Mouse (Mus musculus) left cerebral cortex, adult 18-20 months (tissue): Measurements from ENCODE around the gene Mrps16. TPM values are rescaled to one million over a fixed set of nuclear protein-coding genes. Genes with fewer than 3 reads are reported as not detected.
A peak's percentile ranks its signal among the peaks of the same experiment; 100 is the strongest.

Experiments
- DNase-seq, 2 experiments: peaks; one replicate each; pipeline ENCODE4 v3.0.0; 2021 to 2022; ENCODE audit warnings: low spot score in 2 of 2, mixed read lengths in 1 of 2
- long read RNA-seq, 2 experiments: library from polyadenylated mRNA; stranded (forward); transcript quantifications; one replicate each; pipeline ENCODE4 v2.0.0; 2021
- total RNA-seq, 2 experiments: library from RNA; stranded (reverse); gene quantifications; 2 replicates each; pipeline ENCODE4 v1.2.3; 2021

Gene Mrps16
- total RNA-seq: 10 to 100 TPM; 34.1 to 35.1 TPM
- long read RNA-seq, experiment 1, transcript Mrps16-201 (3 exons, 2,572 nt): major isoform, 23 of 40 reads
- long read RNA-seq, experiment 1, transcript Mrps16-202 (3 exons, 801 nt): minor isoform, 9 of 40 reads
- long read RNA-seq, experiment 1, partial matches to known transcripts: 7 of 40 reads
- long read RNA-seq, experiment 1, other reads (novel, unspliced or antisense): 1 of 40 reads
- long read RNA-seq, experiment 2, transcript Mrps16-201 (3 exons, 2,572 nt): major isoform, 16 of 19 reads
- long read RNA-seq, experiment 2, partial matches to known transcripts: 1 of 19 reads
- long read RNA-seq, experiment 2, other reads (novel, unspliced or antisense): 1 of 19 reads

DNA sequence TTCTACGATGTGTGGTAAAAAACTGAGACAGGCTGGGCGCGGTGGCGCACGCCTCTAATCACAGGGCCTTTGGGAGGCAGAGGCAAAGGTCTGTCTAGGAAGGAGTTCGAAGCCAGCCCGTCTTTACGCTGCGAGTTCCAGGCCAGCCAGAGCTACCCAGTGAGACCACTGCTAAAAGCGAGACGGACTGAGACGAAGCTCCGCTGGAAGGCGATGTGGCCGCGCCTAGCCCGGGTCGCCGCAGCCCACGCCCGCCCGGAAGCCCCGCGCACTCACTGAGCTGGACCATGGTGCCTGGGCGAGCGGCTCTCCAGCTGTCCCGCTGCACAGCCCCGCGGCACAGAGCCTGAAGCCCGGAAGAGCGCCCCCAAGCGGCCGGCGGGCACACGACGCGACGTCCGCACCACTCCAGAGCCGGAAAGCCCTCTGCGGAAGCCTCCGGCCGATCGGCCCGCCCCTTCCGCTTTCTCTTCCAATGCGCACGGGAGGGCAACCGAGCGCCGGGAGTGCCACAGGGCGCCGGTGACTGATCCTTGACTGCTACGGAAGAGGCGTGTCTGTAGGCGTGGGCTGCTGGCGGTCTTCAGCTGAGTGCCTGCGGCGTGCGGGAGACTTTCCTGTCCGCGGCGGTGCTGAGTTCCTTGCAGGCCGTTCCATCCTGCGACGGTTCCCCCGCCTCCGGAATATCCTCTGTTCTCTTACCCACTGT, at the start of gene Mrps16:
Mrps16 (minus strand) TSS at position 430 of the 709 bp plus-strand sequence.
- DNase-seq: peak; percentile 91 to 96

DNA sequence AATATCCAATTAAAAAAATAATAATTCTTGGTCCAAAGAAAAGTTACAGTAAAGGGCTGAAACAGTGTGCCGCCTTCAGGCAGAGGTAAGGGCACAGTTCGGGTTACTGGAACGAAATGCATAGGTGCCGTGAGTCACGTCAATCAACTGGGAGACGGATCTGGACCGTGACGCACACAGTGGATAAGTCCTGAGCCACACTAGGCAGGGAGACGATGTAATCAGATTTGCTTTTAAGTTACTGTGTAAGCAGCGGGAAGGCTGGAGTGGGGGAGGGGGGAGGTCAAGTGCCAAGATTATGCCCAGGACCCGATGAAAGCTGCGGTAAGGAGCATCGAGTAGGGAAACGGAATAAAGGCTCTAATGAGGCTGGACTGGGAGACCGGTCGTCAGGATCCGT, 48.8 kb upstream of the Mrps16 start:
- no peak for DNase-seq

DNA sequence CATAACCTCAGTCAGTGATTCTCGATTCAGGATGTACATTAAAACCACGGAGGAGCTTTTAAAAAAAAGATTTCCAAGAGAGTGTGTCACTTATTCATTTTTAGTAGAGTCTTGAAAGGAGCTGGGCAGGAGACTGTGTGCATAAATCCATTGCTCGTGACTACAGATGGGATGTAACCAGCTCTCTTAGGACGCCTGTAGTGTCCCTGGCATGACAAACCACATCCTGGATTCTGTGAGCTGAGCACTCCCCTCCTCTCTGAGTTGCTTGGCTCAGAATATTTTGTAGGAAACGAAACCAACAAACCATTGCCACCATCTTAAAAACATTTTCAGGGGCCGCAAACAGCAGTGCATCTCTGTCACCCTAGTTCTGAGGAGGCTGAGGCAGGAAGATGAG, 43.5 kb upstream of the Mrps16 start:
- DNase-seq: no peak

DNA sequence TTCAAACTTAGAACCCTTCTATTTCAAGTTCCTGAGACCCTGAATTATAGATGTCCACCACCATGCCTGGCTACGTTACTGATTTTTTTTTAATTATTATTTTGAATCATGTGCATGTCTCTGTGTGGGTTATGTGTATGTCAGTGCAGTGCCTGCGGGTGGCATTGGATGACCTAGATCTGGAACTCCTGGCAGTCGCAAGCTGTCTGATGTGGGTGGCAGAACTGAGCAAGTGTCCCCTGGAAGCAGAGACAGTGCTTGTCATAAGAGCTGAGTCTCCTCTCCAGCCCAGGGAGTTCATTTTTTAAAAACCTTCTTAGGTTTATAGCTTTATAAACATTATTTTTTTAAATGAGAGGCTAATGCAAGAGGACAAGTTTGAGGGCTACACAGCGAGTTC, 39.0 kb upstream of the Mrps16 start:
- peak in 1 of 2 experiments; percentile 23 for DNase-seq

DNA sequence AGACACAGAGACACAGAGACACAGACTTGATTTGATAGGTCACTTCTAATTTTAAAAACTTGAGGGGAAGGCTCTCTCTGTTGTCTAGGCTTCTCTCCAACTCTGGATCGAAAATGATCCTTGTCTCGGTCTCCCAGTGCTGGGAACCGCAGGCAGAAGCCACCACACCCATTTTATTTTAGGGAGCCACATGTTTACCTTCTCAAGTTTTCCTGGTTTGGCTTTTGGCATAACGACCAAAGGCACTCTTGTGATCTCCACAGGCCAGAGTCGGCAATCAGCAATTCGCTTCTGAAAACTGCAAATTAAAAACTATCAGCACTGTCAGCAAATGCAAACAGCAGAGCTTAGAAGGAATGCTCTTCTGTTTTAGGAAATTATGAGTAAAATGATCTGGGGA, 38.3 kb upstream of the Mrps16 start:
- DNase-seq: no peak

DNA sequence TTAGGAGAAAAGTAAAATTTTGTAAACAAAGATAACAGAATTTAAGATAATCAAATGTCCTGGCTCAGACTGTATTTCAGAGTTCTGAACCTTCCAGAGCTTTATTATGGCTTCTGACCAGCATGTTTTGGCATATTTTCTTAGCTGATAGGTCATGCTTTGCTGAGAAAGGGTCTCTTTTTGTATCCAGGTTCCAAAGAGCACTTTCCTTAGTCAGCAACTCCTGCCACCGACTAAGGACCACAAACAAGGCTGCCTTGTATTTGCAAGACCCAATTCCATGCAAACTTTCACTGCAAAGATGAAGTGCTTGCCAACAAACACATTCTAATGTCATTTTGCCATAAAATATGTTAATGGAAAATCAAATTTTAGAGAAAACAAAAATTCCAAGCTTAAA, 36.4 kb upstream of the Mrps16 start:
- no peak for DNase-seq

DNA sequence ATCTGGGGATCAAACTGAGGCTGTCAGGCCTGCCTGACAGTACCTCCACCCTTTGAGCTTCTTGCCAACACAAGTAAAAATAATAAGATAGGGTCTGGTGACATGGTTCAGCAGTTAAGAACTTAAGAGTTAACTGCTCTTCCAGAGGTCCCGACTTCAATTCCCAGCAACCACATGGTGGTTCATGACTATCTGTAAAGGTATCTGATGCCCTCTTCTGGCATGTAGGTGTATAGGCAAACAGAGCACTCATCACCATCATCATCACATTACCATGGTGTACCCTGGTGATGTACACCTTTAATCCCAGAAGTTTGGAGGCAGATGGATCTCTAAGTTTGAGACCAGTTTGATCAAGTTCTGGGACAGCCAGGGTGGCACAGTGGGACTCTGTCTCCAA, 35.2 kb upstream of the Mrps16 start:
- DNase-seq: no peak

DNA sequence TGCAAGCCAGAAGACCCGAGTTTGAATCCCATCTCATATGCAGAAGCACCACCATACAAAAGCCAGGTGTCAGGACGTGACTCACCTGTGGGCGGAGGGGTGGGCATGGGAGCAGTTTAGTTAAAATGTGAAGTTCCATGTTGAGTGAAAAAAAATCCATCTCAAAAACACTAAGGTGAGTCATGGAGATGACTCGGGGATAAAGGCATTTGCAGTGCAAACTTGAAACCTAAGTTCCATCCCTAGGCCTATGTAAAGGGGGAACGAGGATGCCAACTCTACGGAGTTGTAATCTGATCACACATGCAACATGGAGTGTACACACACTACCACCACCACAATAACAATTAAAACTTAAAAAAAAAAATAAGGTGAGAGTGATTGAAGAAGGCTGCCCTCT, 29.6 kb upstream of the Mrps16 start:
- no peak for DNase-seq

DNA sequence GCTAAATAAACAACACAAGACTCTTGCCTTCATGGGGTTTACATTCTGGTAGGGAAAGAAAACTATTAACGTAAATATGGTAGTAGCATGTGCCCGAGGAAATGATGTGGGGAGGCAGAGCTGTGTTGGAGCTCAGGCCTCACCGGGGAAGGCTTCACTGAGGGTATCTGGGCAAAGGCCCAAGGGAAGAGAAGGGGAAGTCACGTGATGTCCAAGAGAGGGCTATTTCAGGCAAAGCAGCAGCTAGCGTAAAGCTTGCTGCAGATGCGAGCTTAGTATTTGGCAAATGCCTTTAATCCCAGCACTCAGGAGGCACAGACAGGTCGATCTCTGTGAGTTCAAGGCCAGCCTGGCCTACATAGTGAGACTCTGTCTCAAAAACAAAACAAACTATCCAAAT, 28.8 kb upstream of the Mrps16 start:
- DNase-seq: no peak

DNA sequence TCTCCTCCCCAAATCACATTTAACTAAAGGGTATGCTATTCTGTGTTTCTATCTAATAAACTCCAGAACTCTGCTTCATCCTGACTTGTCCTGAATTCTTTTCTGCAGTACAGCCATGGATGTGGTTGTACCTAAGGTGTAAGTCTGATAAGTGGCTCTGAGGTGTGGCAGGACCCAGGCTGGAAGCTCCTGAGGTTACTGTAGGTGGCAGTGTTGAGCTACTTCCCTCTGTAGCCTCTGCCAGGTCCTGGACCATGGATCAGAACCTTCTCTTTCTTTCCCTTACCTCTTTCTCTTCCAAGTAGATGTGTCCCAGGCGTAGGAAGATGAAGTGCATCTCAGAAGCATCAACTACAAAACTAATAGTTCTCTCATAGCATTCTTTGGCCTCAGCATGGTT, 6.6 kb upstream of the Mrps16 start:
- peak; percentile 42 to 44 for DNase-seq

DNA sequence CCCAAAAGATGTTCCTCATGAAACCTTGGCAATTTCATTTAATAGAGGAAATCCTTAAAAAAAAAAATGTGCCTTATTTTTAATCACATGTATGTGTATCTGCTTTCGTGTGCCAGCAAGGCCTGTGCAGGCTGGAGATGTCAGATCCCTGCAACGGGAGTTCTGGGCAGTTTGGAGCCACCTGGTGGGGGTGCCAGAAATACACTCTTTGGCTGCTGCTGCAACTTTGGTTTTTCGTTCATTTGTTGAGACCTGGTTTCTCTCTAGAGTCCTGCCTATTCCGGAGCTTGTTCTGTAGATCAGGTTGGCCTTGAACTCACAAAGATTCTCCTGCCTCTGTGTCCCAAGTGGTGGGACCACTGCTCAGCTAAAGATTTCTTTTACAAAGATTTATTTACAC, 5.4 kb upstream of the Mrps16 start:
- DNase-seq: no peak

DNA sequence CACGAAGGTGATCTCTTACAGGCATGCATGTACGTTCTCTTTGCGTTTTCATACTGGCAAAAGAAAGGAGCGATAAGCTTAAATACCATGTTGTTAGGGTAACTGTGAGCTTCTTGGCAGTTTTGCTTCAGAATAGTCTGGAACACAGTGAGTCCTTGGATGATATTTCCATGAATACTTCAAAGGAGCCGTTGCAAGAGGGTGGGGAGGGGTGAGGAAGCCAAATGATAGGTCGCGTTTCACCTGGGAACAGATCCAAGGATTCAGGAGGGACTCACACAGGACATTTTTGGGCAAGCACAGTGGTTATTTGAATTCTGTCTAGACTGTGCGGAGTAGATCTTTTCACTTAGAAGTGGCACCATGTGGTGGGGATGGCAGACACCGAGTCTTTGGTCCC, 3.8 kb upstream of the Mrps16 start:
- DNase-seq: no peak

DNA sequence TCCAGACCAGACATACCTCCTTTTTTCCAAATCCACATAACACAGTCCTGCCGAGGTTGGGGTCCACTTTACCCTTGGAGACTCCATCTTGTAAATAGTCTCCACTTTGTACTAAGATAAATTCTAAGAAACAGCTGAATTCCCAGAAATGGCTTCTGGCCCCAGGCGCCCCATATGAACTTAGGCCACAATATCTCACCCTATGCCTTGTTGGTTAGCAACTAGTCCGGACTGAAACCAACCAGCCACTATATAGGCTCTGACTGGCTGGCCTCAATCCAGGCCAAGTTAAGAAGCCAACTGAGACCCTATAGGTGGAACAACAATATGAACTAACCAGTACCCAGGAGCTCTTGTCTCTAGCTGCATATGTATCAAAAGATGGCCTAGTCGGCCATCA, 1.1 kb downstream of the Mrps16 start:
- DNase-seq: no peak

DNA sequence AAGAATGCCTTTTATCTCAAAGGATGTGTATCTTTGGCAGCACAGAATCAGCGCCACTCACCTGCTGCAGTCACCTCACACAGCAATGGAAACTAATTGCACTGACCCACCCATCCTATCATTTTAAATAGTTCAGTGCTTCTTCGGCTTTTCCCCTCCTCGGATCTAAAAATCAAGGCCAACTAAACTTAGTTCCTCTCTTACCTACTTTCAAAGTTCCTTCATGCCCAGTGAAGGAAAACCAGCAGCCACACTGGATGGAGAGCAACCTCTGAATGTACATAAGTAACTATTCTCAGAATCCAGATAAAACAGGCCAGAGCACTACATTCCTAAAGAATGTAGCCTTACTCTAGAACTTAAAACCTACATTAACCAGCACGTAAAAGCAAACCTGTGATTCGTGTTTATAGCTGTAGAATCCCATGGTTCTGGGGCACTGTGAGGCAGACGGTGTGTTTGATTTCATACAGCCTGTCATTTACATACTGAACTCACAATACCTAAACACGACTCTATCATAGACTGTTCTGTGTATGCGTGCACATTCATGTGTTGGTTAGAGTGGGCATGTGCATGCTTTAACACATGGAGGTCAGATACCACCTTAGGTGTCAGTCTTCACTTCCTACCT, 3.9 kb downstream of the Mrps16 start:
- DNase-seq: no peak

DNA sequence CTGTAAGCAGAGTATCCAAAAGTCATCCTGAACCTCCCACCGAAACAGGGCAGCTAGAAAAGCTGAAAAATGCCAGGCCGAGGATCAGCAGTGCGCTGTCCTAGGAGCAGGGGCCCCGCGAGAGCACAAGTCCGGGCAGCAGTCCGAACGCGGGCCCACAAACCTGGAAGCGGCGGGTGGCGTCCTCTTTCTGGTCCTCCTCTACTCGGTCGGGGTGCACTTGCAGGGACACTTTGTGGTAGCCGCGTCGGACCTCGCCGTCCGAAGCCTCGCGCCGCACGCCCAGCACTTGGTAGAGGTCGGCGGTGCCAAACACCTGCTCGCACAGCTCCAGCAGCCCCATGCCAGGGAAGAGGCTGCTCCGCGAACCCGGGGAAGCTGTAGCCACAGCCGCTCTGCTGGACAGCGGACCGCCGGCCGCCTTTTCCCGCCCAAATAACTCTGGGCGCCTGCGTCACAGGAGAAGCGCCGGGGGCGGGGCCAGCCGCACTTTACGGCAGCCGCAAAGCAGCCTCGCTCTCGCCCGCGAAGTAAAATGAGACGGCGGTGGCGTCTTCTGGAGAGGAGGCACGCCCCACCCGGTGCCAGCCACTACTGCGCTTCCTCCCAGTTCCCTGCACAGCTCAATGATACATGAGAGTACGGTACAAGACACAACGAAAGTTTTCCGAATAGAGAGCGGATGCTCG, 4.8 kb downstream of the Mrps16 start, which contains the start of gene Dnajc9:
Dnajc9 (minus strand) TSS at position 470 of the 689 bp plus-strand sequence.
- DNase-seq: peak; percentile 96

DNA sequence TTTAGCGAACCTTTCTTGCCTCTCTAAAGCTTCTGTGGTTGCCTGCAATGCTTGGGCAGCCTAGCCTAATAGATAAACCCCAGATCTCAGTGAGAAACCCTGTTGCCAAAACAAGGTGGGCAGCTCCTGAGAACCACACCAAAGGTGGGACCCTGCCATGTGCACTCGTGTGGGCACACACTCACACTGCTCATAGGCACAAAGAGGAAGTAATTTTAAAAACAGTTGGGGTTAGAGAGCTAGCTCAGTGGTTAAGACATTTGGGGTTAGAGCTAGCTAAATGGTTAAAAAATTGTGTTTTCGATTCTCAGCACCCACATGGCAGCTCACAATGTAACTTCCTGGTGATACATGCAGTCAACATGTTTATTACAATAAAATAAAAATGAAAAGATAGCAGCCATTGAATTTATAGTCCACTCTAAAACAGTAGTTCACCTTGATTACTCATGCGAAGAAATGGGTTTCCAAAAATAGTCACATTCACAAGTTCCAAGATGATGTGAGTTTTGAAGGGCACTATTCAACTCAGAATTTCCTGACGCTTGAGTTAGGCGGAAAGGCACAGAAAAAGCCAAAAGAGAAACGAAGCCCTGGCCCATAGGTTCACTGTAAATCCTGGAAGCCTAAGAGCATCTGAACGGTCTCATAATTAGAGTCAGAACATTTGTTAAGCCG, 13.5 kb downstream of the Mrps16 start:
- no peak for DNase-seq

DNA sequence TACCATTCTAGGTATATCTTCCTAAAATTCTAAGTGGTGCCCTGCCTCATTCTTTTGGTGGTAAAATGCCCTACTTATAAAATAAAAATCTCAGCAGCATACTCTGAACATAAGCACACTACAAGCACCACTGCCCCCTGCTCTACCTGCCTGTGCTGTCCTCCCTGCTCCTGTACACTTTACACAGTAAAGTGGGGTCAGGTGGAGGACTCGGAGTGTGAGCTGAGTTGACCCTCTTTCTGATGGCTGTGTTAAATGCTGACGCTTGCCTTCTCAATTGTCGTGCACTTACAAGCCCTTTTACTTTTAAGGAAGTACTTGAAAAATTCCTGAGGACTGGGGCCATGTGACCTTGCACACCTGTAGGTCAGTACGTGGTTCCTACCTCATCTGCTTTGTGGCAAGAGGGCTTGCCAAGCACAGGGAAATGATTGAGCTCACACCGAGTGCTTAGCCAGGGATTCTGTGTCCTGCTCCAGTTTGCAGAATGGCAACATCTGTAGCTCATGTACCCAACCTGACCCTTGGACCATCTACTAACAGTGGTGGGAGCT, 14.3 kb downstream of the Mrps16 start:
- DNase-seq: no peak

DNA sequence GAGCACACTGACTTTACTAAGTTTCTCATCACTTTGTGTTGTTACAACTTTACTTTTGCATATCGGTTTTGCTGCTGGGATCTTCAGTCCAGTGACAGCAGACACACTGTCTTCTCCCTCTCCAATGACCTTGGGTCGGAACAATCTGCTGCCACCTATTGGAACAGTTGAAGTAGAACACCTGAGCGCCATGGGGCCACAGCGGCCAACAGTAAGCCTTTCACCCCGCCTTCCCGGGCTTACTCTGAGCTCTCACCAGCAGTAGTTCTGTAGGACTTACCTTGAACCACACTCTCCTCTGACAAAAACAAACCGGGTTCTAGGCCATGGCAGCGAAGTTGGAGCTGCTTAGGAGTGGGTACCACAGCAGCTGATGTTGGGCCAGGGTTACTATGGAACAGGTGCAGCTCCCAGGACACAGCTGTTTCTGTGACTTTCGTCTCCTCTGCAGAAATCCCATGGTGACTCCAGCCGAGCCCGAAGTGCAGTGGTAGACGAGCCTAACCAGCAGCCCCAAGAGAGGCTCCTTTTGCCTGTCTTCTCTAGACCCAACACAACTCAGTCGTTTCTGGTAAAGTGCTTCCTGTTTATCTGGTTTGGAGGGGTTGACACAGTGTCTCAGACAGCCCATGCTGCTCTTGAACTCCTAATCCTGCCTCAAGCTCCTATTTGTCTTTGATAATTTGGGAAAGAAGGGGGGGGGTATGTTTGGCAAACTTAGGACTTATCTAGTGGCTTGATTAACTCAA, 14.9 kb downstream of the Mrps16 start:
- no peak for DNase-seq

DNA sequence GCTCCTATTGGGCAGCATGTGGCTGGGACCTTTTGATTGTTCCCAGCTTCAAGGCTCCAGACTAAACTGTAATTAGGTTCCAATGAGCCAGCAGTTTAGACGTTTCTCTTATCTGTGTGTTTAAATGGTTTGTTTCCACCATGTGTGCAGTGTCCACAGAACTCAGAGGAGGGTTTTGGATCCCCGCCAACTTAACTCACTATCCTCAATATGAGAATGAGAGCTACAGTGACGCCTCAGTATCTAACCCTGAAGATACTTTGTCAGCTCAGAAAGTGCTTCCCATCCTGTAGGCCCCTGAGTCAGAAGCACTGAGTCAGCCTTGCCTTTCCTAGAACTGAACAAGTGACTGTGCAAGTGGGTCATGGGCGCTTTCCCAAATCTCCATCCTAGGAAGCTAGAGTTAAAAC, 16.3 kb downstream of the Mrps16 start:
- no peak for DNase-seq

DNA sequence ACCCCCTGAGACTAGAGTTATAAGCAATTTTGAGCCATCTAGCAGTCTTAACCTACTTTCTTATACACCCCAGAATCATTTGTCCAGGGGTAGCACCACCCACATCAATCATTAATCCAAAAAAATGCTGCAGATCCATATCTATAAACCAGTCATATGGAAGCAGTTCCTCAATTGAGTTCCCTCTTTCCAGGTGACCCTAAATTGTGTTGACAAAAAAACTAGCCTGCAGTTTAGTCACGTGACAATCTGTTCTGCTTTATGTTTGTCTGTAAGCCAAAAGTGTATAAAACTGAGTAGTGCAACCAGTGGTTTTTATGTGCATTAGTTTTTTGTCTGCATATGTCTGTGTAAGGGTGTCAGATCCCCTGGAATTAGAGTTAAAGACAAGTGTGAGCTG, 21.6 kb downstream of the Mrps16 start:
- no peak for DNase-seq
